Mouse (Mus musculus): ENCODE results near the gene Tulp3. TPM values are rescaled to one million over a fixed set of nuclear protein-coding genes. Genes with fewer than 3 reads are reported as not detected.
"Not testable (repeated sequence)": the region's sequence is repeated elsewhere in the genome, so short reads cannot be mapped to it uniquely, and the experiment has no call there.

Gene Tulp3
- total RNA-seq, 1 experiment from 2014 or later = 54.2 TPM

DNA sequence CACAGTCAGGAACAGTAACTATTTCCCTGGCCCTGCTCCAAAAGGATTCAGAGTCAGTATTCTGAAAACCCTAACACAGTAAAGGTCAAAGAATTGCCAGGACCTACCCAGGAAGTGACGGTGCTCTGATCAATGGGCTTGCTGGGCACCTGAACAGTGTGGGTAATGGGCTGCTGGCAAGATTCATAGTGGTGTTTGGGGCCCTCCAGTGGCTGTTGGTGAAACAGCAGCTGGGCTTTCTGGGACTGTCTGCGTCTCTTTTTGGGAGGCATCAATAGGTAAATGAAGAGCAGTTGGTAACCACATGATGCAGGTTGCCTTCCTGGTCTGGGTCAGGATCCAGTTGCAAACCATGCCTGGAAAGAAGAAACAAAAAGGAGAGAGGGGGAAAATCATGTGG, 3.3 kb upstream of the Tulp3 start:
- DNase-seq = peak; percentile 67

DNA sequence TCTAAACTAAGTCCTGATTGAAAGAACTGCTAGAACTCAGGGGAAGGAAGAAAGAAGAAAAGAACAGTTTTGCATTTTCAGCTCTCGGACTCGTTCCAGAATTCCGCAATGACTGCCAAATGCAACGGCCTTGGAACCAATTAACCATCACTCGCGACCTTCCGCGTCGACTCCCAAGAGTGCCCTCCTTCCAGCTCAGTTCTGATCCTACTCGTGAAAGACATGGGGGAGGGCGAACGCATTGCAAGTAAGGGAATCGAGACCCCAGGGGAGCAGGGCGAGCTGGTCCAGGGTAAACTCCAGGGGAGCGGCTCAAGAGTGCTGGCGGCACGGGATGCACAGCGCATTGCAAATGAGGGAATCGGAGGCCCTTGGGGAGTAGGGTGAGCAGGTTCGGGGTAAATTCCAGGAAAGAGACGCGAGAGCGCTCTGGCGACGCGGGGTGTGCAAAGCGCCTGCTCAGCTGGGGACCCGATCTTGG, 410 bp downstream of the Tulp3 start:
- DNase-seq = peak; percentile 61

DNA sequence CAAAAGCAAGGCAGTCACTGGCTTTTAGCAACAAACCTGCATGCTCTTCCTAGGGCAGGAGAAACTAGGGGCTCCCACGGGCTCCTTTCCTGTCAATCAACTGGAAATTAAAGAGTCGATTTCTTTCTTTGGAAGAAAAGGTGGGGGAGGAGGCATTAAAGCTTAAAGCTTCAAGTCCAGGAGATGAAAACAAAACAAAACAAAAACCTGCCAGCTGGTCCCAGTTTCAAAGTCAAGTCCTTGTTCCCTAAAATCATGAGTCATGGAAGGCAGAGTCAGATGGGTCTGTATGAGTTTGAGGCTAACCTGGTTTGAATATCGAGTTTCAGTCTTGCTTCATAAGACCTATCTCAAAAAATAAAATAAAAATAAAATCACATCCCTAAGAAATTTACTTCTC, 1.5 kb downstream of the Tulp3 start:
- DNase-seq = no peak

DNA sequence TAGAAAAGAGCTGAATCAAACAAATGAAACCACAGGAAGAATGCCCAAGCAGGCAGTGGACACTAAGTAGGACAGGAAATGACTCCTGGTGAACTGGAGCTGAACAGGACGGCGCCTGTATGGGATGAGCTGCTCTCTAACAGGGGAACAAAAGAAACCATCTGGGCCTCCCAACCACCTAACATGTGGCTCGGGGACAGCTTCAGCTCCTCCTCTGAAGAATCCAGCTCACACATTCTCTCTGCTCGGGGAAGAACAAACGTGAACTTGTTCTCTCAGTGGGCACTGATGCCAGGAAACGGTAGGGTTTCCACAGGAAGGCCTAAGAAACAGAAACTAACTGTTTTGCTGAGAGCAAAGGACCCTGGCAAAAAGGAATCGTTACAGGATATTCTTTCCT, 5.9 kb downstream of the Tulp3 start:
- DNase-seq = no peak

DNA sequence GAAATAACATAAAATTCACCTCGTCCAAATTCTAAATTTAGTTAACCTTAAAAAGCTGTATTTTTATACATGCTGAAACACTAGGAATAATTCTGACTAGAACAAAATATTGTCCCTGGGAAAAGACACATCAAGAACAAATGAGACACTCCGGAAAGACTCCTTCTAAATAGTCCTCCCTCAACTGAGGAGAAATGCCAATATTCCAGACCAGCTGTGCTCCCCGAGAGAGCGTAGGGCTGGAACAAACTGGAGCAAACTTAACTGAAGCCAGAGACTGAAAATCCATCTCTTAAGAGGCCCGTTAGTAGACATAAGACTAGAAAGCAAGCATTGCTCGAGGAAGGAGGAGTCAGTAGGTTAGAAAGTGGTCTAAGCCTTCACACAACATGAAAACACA, 8.9 kb downstream of the Tulp3 start:
- DNase-seq = no peak

DNA sequence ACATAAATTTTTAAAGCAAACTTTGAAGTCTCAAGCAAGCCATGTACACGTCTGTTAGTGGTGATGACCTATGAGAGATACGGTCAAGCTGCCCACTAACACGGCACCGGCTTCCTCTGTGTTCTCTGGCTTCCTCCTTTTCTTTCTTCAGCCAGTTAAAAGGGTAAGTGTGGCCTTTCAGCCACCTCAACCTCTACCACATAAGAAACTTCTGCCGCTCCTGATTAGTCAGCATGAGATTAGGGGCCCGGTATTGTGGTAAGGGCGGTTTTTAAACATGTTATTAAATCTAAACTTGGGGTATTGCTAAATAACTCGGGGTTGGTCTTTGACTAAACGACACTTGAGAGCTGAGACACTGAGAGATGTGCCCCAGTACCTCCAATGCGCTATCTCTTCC, 10.0 kb downstream of the Tulp3 start:
- no peak for DNase-seq

DNA sequence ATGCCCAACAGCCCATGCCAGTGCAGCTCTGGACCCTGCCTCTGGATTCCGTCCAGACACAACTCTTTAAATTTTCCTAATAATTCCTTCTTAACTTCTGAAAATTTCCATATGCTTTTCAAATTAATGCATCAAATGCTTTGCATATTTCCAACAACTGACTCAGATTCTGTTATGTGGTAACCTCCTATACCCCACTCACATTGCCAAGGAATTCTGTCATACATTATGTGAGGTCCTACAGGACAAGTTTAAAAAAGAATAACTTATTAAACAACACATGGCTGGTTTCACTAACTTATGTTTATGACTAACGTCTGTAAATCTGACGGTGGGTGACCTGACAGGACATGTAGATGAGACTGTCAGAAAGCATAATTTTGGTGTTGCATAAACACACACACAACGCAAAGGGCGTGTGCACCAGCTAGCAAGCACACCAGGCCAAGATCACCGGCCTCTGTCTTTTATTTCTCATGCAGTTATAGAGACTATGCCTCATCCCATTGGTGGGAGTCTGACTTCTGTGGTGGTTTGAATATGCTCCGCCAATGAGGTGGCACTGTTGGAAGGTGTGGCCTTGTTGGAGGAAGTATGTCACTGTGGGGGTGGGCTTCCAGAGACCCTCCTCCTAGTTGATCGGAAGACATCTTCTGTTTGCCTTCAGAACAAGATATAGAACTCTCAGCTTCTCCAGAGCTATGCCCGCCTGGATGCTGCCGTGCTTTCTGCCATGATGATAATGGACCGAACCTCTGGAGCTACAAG, 13.5 kb downstream of the Tulp3 start:
- no peak for DNase-seq

DNA sequence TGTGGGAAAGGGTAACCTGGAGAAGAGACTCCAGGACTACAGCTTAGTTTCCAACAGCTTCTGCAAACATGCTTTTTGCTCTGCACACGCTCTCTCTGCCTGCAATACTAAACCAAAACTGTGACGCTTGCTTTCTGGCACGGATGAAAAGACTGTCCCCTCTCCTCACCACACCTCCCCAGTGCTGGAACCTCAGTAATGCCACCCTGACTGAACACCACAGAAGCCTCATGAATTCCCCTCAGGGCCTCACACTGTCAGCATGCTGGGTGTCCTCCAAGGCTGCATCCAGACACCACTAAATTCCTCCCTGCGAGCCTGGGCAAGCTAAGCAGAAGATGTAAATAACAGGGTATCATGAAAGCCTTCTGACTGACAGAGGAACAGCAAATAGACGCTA, 16.8 kb downstream of the Tulp3 start:
- no peak for DNase-seq

DNA sequence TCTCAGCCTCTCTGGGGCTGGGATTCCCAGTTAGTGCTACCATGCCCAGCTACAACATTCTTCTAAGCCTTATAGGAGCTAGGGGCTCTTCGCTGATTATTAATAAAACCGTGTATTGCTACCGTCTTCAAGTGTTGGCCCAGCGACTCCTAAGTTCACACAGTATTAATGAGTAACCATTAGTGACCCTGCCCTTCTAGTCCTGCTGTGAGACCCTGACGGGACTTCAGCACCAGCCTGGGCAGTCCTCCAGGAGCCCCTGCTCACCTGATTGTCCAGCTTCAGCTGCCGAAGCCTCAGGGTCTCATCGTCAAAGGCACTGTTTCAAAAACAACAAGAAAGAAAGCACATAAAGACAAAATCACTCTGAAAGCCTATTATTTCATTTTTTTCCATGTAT, 18.2 kb downstream of the Tulp3 start:
- no peak for DNase-seq

DNA sequence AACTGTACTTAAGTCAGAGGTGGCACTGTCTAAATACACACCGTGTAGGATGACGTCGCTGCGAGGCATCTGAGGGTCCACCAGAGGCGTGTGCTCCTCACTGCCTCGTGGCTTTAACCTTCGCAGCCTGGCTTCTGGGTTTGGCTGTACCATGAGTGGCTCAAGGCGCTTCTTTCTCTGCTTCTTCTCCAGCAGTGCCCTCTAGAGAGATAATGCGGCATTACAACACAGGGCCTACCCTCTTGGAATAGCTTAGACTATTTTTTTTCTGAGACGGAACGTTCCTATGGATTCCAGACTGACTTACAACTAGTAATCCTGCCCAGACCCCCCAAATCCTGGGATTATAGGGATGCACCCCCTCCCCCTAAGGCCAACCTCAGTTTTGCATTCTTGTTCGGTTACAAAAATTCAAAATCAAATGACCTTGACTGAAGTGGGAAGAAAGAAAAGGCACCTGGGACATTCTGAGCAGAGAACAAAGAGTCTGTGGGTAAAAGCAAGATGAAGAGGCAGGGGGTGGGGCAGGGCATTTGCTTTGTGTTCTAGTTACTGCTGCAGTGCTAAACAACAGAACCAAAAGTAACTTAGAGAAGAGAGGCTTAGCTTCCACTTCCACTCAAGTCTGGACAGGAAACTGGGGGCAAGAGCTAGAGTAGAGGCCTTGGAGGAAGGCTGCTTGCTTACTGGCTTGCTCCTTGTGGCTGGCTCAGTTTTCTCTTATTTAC, 21.1 kb downstream of the Tulp3 start:
- DNase-seq = peak; percentile 66

DNA sequence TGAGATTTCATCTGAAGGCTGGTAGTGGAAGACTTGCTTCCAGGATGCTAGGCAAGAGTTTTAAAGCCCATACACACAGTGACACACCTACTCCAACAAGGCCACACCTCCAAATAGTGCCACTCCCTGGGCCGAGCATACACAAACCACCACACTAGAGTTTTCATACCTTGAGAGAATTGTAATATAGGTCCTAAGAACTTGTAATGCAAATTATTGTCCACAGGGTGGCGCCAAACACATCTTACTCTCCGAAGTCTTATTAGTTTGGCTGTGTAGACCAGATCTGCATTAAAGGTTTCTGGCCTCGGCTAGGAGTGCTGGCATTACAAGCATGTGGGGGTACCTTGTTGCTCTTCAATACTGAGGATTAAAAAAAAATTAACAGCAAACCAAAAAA, 37.3 kb downstream of the Tulp3 start:
- DNase-seq = peak; percentile 35

DNA sequence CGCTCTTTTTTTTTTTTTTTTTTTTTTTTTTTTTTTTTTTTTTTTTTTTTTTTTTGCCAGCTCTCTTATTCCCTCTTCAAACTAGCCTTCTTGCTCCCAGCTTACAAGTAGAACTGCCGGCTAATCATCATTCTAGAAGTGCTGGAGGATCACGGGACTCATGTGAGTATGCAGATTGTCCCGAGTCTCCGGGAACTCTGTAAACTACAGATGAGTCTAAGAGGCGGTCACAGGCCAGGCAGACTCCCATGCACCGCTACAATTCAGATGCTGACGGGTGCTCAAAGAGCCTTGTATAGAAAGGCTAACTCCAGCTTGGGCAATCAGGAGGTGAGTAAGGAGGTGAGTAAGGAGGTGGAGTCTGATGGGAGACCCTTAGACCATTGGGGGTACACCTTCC, 40.1 kb downstream of the Tulp3 start:
- no peak for DNase-seq

DNA sequence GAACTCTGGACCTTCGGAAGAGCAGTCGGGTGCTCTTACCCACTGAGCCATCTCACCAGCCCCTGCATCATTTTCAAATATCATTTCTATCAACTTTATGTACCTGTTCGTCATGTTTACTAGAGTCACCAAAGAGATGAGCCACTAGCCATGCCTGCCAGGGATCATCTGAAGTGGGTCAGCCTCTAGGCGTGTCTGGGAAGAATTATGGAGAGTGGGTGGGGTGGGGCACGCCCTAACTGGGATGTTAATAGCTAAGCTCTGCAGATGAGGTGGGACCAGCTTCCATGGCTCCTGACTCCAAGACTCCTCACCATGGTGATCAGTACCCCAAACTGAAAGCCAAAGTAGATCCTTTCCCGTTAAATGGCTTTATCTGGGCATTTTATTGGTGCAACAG, 40.9 kb downstream of the Tulp3 start:
- no peak for DNase-seq

DNA sequence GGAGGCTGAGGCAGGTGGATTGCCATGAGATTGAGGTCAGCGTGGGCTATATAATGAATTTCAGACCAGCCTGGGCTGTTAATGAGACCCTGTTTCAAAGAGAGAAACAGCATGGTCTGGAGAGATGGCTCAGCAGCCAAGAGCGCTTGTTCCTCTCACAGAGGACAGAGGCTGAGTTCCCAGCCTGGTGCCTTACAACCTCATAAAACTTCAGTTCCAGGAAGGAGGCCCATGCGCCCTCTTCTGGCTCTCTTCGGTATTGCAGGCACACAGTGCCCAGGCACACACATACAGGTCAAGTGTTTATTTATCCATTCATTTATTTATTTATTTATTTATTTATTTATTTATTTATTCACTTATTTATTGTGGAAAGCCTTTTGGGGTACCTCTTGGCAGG, 47.3 kb downstream of the Tulp3 start:
- DNase-seq = peak; percentile 60

DNA sequence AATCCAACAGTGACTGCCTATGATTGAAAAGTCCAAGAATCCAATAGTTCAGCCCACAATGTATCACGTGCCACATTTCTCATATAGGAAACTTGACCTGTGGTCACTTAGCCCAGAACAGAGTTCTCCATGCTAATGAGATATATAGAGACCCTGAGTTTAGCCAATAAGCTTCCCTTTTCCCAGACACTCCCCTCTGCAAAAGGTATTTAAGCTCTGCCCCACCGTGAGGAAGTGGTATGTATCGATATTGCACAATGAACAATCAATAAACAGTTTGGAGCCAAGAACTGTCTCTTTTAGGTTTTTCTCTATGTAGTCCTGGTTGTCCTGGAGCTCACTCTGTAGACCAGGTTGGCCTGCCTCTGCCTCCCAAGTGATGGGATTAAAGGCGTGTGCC, 50.9 kb downstream of the Tulp3 start:
- DNase-seq = no peak

DNA sequence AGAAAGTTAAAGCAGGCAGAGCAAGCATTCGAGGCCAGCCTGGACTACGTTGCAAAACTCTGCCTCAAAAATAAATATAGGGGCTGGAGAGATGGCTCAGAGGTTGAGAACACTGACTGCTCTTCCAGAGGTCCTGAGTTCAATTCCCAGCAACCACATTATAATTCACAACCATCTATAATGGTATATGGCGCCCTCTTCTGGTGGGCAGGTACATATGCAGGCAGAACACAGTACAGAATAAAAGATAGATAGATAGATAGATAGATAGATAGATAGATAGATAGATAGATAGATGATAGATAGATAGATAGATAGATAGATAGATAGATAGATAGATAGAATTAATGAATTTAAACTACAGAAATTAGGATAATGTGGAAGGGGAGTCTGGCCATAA, 53.0 kb downstream of the Tulp3 start:
- not testable (repeated sequence) for DNase-seq

DNA sequence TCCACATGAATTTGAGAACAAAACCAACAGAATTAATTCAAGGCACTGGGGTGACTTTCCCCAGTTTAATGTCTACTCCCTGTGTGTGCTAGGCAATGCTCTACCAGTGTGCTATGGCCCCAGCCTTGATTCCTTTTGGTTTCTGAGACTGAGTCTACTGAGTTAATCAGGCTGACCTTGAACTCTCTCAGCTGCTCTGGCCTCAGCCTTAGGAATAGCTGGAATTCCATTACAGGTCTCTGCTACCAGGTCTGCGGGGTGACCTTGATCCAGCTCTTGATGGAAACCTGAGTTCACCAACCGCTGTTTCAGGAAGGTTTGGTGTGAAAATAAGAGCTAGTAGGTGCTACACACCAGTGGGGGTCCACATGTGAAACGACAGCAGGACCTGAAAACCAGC, 53.8 kb downstream of the Tulp3 start:
- no peak for DNase-seq

DNA sequence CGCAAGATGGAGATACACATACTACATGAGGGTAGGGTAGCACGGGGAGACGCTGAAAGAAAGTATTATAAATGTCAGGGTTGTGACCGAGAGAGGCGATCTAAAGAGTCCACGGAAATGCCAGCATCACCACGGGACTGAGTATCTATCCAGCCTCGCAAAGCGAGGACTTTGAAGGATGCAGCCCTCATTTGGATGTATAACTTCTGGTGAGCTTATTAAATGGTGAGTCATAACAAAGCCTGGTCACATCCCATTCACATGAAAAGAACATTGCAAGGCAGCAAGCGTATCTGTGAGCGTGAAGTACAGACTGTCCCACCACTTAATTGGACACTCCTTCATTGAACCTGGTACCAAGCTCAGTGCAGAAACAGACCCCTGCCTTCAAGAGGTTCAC, 54.2 kb downstream of the Tulp3 start:
- DNase-seq = no peak

DNA sequence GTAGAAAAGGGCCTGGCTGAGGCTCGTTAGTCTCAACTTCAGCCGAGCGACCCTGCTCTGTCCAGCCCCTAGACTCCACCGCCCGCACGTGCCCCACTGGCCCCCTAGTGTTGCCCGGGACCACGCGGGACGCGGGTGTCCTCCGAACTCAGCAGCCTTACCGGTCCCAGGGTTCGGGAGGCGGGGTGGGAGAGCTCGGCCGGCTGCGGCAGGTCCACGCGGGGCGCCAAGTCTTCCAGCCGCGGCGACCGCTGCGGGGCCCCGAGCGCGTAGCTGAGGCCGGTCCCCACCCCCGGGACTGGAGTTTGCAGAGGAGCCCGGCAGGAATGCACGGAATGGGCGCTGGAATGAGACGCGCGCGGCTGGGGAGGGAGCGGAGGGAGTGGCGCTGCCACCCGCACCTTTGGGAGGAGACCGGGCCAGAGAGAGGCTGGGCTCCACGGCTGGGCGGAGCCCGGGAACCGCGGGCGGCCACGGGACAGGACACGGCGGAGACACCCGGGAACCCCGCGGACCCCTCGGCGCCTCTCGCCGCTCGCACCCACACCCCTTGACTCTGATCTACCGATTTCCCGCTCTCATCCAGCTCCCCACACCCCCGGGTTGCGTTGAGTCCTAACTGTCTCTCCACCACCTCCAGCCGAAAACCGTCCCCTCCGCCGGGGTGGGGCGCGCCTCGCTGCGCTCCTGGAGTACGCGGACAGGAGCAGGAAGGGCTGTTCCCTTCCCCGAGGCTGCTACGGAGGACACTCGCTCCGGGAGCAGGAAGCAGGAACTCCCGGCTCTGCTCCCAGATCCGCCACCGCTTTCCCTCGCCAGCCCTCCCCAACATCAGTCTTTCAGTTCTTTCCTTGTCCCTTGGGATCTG, 55.3 kb downstream of the Tulp3 start, which contains the start of gene Tead4:
Tead4 (minus strand) TSS at position 690 of the 868 bp plus-strand sequence.
- DNase-seq = peak; percentile 82

DNA sequence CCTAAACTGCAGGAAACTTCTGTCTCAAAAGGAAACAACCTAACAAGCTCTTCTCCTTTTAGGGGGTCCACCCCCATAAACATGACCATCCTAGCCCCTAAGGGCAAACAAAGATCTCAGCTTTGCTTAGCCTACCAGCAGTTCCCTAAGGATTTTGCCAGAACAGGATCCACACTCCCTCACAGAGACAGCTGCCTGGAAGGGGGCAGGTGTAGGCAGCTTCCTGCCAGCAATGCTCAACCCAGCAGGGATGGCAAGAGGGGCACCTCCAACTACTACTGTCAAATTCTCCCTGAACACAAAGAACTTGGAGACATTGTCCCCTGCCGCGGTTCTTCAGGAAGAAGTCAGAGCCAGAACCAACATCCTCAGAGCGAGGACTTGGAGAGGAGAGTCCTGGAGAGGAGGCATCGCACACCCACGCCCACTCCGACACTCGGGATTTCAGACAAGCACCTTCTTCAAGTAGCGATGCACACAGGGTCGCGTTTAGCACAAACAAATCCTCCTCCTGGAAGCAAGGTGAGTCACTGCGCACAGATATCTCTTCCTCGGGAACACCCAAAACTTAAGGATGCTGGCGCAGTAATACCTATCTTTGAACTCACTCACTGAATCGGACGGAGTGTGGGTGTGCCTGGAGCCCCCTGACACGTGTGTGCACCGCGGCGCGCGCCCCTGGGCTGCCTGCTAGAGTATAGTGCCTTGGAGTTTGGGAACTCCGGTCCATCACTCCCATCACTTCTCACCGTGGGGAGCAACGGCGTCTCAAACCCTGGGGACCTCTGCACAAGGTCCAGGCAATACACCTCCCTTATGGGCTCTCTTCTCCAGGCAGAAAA, 56.1 kb downstream of the Tulp3 start:
- DNase-seq = no peak

DNA sequence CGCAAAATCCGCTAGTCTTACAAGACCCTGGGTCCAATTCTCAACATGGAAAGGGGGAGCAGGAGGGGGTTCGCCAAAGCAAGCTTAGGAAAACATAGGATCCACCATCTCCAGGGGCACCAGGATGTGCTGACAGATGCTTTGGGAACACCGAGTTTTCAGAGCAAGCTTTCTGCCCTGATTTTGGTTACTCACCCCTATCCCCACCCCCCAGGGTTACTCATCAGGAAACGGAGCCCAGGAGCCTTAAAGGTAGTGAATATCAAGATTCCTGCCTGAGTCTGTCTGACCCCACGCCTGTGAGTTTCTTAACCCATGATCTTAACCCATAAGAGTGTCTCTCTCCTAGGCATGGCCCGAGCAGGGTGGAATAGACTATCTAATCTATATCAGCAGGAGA, 57.4 kb downstream of the Tulp3 start:
- no peak for DNase-seq

Measured in adrenal gland, postnatal 25 days (tissue).